Mouse (Mus musculus) midbrain, embryonic 11.5 days (tissue): ENCODE measurements around the gene Suco. TPM values are rescaled to one million over a fixed set of nuclear protein-coding genes. Genes with fewer than 3 reads are reported as not detected.

Experiments used
- ATAC-seq: fragments of 200-750 bp; cut with Nextera tagmentation; 2 replicates; pipeline ENCODE4 v1.8.0; 2017; ENCODE audit warnings: moderate TSS enrichment, moderate library complexity; ENCODE audit not compliant: low FRiP score
- DNase-seq: peaks from one replicate; pipeline ENCODE4 v3.0.0; 2015; ENCODE audit warnings: low spot score; ENCODE audit errors: missing footprints
- H3K27ac ChIP-seq: fragments of 300-500 bp; sonication (generic); 2 replicates; pipeline ENCODE4 v1.5.1; 2014; ENCODE audit warnings: low read depth, low read length
- H3K27me3 ChIP-seq: fragments of 300-500 bp; sonication (generic); 2 replicates; pipeline ENCODE4 v1.6.1; 2014; ENCODE audit warnings: mild to moderate bottlenecking, low read length, moderate library complexity, mixed read lengths; ENCODE audit not compliant: control insufficient read depth, insufficient read depth
- H3K36me3 ChIP-seq: fragments of 300-500 bp; sonication (generic); 2 replicates; pipeline ENCODE4 v1.6.1; 2014; ENCODE audit warnings: mild to moderate bottlenecking, low read length, moderate library complexity, mixed read lengths; ENCODE audit not compliant: control insufficient read depth, insufficient read depth
- H3K4me1 ChIP-seq: fragments of 300-500 bp; sonication (generic); 2 replicates; pipeline ENCODE4 v1.6.1; 2014; ENCODE audit warnings: low read length; ENCODE audit not compliant: control insufficient read depth, insufficient read depth
- H3K4me2 ChIP-seq: fragments of 300-500 bp; sonication (generic); 2 replicates; pipeline ENCODE4 v1.6.1; 2014; ENCODE audit warnings: mild to moderate bottlenecking, moderate library complexity
- H3K4me3 ChIP-seq: fragments of 300-500 bp; sonication (generic); 2 replicates; pipeline ENCODE4 v1.5.1; 2014; ENCODE audit warnings: low read depth, low read length
- H3K9ac ChIP-seq: fragments of 300-500 bp; sonication (generic); 2 replicates; pipeline ENCODE4 v1.6.1; 2014; ENCODE audit warnings: low read length
- H3K9me3 ChIP-seq: fragments of 300-500 bp; sonication (generic); 2 replicates; pipeline ENCODE4 v1.6.1; 2016; ENCODE audit warnings: low read length; ENCODE audit not compliant: control insufficient read depth
- WGBS: fragments of 180-500 bp; shearing (Covaris S2); extraction: QIAGEN DNeasy Blood & Tissue Kit; methylation state at CpG from one replicate; pipeline ENCODE4 v1.1.7; 2014; 5-methylcytosine and 5-hydroxymethylcytosine counted together
- polyA plus RNA-seq: library from polyadenylated mRNA; unstranded; fragments of >200 nt; fragmentation: Nextera tagmentation; extraction: Ambion mirVana; gene quantifications from 2 replicates; pipeline ENCODE4 v1.2.1, GENCODE M21; 2014

Gene Suco
- polyA plus RNA-seq, 1 experiment from 2014 or later: 27.1 TPM

DNA sequence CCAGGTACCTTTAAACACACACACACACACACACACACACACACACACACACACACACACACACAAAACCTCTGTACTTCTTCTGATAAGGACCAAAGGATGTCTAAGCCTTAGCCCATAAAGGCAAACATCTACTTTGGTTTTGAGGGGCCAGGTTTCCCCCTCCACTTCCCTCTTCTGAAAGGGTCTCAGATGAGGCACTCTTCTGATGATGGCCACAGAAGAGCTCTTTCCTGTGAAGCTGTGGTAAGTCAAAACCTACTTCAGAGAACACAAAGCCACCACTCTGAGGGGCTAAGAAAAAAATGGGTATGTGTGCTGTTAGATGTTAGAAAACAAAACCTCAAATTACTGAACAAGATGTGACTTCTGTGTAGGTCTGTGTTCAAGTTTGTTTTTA is 97.4 kb downstream of the Suco start:
- H3K4me3 ChIP-seq: no peak overlapping the region
- DNase-seq (no peak), ATAC-seq (no peak)
- no peak overlapping the region for H3K27ac ChIP-seq
- no peaks in the 10 kb centered on the region for H3K36me3 ChIP-seq
- no peak overlapping the region for H3K9ac ChIP-seq
- no peak overlapping the region for H3K4me2 ChIP-seq
- no peaks in the 10 kb centered on the region for H3K9me3 ChIP-seq
- no peaks in the 10 kb centered on the region for H3K27me3 ChIP-seq
- H3K4me1 ChIP-seq: no peaks in the 10 kb centered on the region

DNA sequence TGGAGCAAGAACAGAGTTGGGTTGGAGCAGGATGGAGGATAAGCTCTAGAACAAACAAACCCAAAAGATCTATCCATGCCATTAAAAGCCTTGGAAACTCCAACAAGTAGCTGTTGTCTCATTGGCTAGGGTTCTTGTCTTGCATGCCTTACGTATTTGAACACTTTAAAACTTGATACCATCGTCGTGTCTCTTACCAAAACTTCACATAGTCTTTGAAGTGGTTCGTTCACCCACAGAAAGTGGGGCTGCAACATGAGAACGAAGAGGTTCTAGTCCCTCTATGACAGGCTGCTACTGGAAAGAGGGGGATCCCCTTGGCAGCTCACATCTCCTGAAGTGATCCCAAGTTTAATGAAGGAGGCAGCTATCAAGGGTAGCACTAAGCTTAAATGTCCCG is 101.3 kb downstream of the Suco start:
- Histone ChIP-seq H3K27me3 (no peaks in the 10 kb centered on the region), H3K4me2 (no peak overlapping the region), H3K4me3 (no peak overlapping the region), H3K9ac (no peak overlapping the region), H3K36me3 (no peaks in the 10 kb centered on the region), H3K27ac (no peak overlapping the region), H3K9me3 (no peaks in the 10 kb centered on the region), H3K4me1 (no peaks in the 10 kb centered on the region)
- no peak for ATAC-seq
- no peak for DNase-seq
- WGBS: 79% methylated on average over 6 of the region's 6 CpGs

GRCm38 (mm10) chr1:161771293-161771692 is 105.2 kb downstream of the Suco start:
- H3K4me2 ChIP-seq: no peak overlapping the region
- no peaks in the 10 kb centered on the region for H3K27me3 ChIP-seq
- no peak for ATAC-seq
- H3K4me3 ChIP-seq: no peak overlapping the region
- DNase-seq: no peak
- H3K36me3 ChIP-seq: no peaks in the 10 kb centered on the region
- H3K27ac ChIP-seq: no peak overlapping the region
- H3K9ac ChIP-seq: no peak overlapping the region
- no peaks in the 10 kb centered on the region for H3K9me3 ChIP-seq
- WGBS: 85% methylated on average over 2 of the region's 2 CpGs
- no peaks in the 10 kb centered on the region for H3K4me1 ChIP-seq

GRCm38 (mm10) chr1:161769329-161769728 is 107.2 kb downstream of the Suco start:
- no peak overlapping the region for H3K27ac ChIP-seq

GRCm38 (mm10) chr1:161767101-161767524 is 109.4 kb downstream of the Suco start:
- Histone ChIP-seq H3K27ac (no peak overlapping the region), H3K36me3 (no peaks in the 10 kb centered on the region), H3K4me2 (no peak overlapping the region), H3K9ac (no peak overlapping the region), H3K4me3 (no peak overlapping the region), H3K4me1 (no peaks in the 10 kb centered on the region), H3K27me3 (no peaks in the 10 kb centered on the region), H3K9me3 (no peaks in the 10 kb centered on the region)
- 75% methylated on average over 12 of the region's 12 CpGs for WGBS
- DNase-seq: peak; percentile 68
- ATAC-seq: no peak; the same call in 1 of the 2 replicates

More at GRCm38 (mm10) chr1:161769329-161769728, 107.2 kb downstream of the Suco start:
- H3K27me3 ChIP-seq: no peaks in the 10 kb centered on the region
- H3K36me3 ChIP-seq: no peaks in the 10 kb centered on the region
- H3K4me1 ChIP-seq: no peaks in the 10 kb centered on the region
- no peak for DNase-seq
- no peak overlapping the region for H3K4me2 ChIP-seq
- WGBS: 94% methylated on average over 1 of the region's 1 CpGs
- ATAC-seq: no peak
- no peak overlapping the region for H3K9ac ChIP-seq
- H3K4me3 ChIP-seq: no peak overlapping the region
- H3K9me3 ChIP-seq: no peaks in the 10 kb centered on the region

- no peak for ATAC-seq
- DNase-seq: no peak
These were observed 109.8 kb downstream of the Suco start for GRCm38 (mm10) chr1:161766656-161767055.

More at GRCm38 (mm10) chr1:161766656-161767055, 109.8 kb downstream of the Suco start:
- Histone ChIP-seq H3K27ac (no peak overlapping the region), H3K4me2 (no peak overlapping the region), H3K4me1 (no peaks in the 10 kb centered on the region), H3K27me3 (no peaks in the 10 kb centered on the region), H3K9me3 (no peaks in the 10 kb centered on the region), H3K9ac (no peak overlapping the region), H3K4me3 (no peak overlapping the region), H3K36me3 (no peaks in the 10 kb centered on the region)
- WGBS: 58% methylated on average over 5 of the region's 5 CpGs

Other genes starting within 250 kb of the Suco start
- 0.12 and 0.30 TPM in 2 replicates for gene Fasl, start 88.2 kb downstream of the Suco start, polyA plus RNA-seq
- gene Pigc, start 92.5 kb upstream of the Suco start, polyA plus RNA-seq: 33.3 and 35.7 TPM in 2 replicates
- gene 4930558K02Rik, start 103.0 kb upstream of the Suco start, polyA plus RNA-seq: not detected in 2 replicates